Mouse (Mus musculus) embryonic fibroblast, embryonic 13.5 days (primary cell): Measurements from ENCODE around the gene Gm9821.

Experiments
- CTCF ChIP-seq: IDR thresholded peaks from 2 replicates; pipeline ENCODE4 v1.5.1; 2011; ENCODE audit warnings: mild to moderate bottlenecking, control low read depth, low read length, moderate library complexity, borderline replicate concordance; ENCODE audit not compliant: insufficient read depth
- POLR2A ChIP-seq: IDR thresholded peaks from 2 replicates; pipeline ENCODE4 v1.6.1; 2011; ENCODE audit warnings: low read depth, mild to moderate bottlenecking, control low read depth, low read length, moderate library complexity

GRCm38 (mm10) chr2:91936154-91936553, 9.3 kb upstream of the Gm9821 start:
- TF ChIP-seq CTCF = no peak
- TF ChIP-seq POLR2A = no peak
